Mouse (Mus musculus) frontal cortex, adult 2 months (tissue): ENCODE results near the gene Papss2. TPM values are rescaled to one million over a fixed set of nuclear protein-coding genes. Genes with fewer than 3 reads are reported as not detected.

Experiments
- DNase-seq, 2 experiments: peaks; one replicate each; pipeline ENCODE4 v3.0.0; 2022; ENCODE audit warnings: low spot score in 1 of 2; ENCODE audit errors: extremely low spot score in 1 of 2
- polyA plus RNA-seq: library from polyadenylated mRNA; depleted of rRNA; stranded (reverse); fragments of >200 nt; gene quantifications from 2 replicates; pipeline ENCODE4 v1.2.3, GENCODE M21; 2012; rRNA removed

Papss2 gene
- polyA plus RNA-seq, 1 experiment: 9.6 TPM

DNA sequence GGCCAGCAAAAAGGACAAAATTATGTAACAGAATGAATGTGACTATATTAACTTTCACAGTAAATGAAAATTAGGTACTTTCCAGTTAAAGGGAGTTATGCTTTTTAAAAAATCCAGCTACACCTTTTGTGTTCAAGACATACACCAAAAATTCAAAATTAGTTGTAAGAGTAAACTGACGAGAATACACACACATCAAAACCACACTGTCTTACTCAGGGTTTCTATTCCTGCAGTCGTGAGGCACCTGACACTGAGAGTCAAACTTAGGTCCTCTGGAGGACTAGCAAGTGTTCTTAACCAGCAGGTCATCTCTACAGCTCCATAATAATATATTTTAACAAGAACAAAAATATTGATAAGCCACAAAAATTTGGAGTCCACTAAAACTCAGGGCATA lies 101.1 kb downstream of the Papss2 start:
- DNase-seq: no peak

DNA sequence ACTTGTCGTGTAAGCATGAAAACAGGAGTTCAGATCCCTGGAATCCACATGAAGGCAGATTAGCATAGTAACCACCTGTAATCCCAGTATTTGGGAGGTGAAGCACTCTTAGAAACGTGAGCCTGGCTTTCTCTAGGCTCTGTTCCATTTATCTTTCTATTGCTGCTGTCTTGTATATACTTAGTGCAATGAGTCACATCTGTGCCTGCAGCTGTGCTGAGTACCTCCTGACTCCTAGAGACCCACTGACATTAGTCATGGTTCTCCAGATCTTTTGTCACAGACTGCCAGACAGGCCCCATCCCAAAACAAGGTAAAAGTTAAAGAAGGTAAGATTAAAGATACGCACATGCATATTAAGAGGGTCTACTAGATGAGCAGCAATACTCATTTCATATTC lies 106.6 kb downstream of the Papss2 start:
- no peak for DNase-seq

DNA sequence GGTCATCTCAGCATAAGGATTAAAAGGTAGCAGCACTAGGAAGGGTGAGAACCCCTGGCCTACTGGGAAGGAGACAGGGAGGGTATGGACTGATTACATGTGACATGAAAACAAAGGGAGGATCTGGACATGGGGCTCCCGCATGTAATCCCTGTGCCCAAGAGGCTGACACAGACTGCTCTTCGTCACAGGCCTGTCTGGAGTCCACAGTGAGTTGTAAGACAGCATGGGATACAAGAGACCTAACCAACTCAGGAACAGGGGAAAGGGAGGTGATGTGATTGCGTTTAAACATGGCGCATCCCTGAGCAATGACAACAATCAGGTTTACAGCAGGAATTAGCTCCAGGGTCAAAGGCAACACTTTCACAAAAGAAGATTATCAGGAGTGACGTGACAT lies 113.4 kb downstream of the Papss2 start:
- no peak for DNase-seq

DNA sequence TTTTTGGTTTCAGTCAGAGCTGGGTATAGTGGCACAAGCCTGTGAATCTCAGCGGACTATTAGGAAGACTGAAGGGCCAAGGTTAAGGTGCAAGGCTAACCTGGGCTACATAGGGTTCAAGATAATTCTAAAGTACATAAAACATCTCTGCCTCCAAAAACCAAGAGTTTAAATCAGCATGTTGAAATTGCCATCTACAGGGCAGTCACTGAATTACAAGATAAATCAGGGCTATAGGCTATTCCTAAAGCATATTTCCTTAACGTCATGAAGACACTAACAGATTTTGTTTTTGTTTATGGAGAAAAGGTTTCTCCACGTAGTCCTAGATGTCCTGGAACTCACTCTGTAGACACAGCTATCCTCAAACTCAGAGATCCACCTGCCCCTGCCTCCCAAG lies 114.7 kb downstream of the Papss2 start:
- DNase-seq: peak in 1 of 2 experiments; percentile 43

DNA sequence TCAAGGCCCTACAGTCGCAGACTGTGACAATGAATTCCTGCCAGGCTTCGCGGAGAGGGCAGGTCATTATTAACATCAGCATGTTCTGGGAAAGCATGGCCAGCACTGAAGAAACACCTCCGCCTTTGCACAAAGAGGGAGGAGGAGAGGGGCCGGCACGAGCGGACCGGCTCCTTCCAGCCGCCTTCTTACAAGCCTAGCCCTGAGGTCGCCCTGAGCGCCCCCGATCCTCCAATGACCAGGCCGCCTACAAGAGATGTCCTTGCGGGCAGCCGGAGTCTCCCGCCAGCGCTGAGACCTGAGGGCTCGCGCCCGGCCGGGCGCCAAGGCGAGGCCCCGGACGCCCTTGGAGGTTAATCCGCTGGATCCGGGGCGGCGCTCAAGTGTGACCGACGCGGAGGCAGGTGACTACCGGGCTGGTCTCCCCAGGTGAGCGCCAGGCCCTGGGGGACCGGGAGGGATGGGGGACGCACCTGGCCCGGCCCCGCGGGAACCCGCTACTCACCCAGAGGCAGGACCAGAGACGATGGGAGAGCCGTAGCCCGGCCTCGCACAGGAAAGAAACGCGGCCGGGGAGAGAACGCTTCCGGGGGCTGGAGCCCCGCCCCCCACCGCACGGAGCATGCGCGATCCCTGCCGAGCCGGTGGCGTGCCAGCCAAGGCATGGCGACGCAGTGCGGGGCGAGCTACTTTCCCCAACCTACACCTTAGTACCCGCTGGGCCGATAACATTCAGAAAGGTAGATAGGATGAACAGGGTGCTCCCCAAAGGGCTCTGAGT lies 116.4 kb downstream of the Papss2 start:
- peak; percentile 77 to 93 for DNase-seq

DNA sequence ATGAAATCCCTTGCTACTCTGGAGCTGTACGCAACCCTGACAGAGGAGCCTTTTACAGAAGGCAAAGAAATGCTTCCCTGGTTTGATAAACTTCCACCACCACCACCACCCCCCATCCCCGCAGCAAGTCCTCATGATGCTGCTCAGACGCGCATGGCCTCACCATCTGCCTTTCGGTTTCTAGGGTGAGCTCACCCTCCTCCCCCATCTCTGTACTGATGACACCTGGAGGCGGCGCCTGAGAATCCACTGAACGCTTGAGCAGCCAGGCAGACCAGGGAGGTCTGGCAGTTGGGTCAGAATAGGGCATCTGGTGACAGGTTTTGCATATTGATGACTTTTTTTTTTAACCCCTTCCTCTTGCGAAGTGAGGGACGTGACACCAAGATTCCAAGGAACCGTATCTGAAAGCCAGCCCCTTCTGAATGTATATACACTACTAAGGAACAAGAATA lies 117.0 kb downstream of the Papss2 start:
- DNase-seq: peak; percentile 70 to 77

DNA sequence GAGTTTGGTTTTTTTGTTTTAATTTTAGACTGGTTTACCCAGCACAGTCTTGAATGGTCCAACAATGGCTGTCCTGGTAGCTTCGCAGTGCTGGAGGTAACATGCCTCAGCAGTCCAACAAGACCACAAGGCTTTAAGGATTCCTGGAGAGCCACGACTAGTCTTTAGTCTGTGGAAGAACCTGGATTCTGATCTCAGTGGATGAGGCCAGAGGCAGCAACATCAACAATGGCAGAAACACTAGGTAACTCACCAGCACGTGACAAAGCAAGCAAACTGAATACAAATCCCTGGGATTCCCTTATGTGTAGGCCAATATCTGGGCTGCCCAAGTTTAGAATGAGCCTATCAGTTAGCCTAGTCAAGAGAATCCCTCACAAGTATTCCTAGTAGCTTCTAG lies 117.9 kb downstream of the Papss2 start:
- no peak for DNase-seq

DNA sequence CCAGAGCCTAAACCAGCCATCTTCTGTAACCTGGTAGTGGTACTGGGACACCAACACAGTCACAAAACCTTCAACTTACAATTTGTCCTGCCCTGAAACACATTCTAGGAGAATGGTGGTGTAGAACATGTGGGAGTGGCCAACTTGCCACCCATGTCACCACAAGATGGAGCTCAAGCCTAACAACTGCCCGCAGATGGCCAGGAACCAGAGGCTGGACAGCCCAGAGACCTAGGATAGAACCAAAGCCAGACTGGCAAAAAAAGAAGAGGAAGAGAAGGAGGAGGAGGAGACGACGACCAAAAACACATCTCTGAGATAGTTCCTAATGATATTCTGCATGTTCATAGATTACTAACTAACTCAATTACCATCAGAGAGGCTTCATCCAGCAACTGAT lies 119.6 kb downstream of the Papss2 start:
- peak; percentile 63 to 84 for DNase-seq

DNA sequence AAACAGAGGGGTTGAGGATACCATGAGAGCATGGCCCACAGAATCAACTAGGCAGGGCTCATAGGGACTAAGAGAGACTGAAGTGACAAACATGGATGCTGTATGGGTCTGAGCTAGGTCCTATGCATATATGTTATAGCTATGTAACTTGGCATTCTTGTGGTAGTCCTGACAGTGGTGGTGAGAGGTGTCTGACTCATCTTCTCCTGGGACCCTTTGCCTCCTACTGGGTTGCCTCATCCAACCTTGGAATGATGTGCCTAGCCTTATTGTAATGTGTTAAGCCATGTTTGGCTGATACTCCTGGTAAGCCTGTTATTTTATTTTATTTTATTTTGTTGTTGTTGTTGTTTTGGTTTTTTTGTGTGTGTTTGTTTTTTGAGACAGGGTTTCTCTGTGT lies 120.1 kb downstream of the Papss2 start:
- no peak for DNase-seq

Other genes starting within 250 kb of the Papss2 start
- 26.3 and 27.9 TPM in 2 replicates for gene Sgms1, start 206.1 kb upstream of the Papss2 start, polyA plus RNA-seq
- gene Rpl9-ps6, start 129.2 kb upstream of the Papss2 start, polyA plus RNA-seq: 31.7 and 55.2 TPM in 2 replicates
- 41.9 and 46.3 TPM in 2 replicates for gene Minpp1, start 110.0 kb upstream of the Papss2 start, polyA plus RNA-seq
- gene Atad1, start 144.0 kb downstream of the Papss2 start, polyA plus RNA-seq: 66.8 and 70.7 TPM in 2 replicates
- 64.6 and 66.3 TPM in 2 replicates for gene Pten, start 161.7 kb downstream of the Papss2 start, polyA plus RNA-seq